Mouse (Mus musculus): ENCODE results near the gene Ak1. TPM values are rescaled to one million over a fixed set of nuclear protein-coding genes. Genes with fewer than 3 reads are reported as not detected.

The Ak1 gene
- total and polyA plus RNA-seq, 2 experiments from 2014 or later: 114 to 119 TPM

GRCm38 (mm10) chr2:32598506-32598905 lies 23.1 kb upstream of the Ak1 start:
- no peaks in the 10 kb centered on the region for H3K27me3 ChIP-seq (ENCODE audit: insufficient read depth, low read length)
- H3K27ac ChIP-seq (ENCODE audit: low read depth, low read length): no peak overlapping the region
- H3K9ac ChIP-seq: no peak overlapping the region
- H3K4me2 ChIP-seq (ENCODE audit: low read depth): no peak overlapping the region
- TF ChIP-seq CTCF (IDR thresholded peaks at IDR 0.05; ENCODE audit: low read depth): no peak
- no peak for ATAC-seq
- no peak overlapping the region for H3K4me3 ChIP-seq (ENCODE audit: low read depth, low read length)
- peaks cover 20% of the 10 kb centered on the region for H3K36me3 ChIP-seq (ENCODE audit: insufficient read depth)
- H3K9me3 ChIP-seq (ENCODE audit: low read length): no peaks in the 10 kb centered on the region
- H3K4me1 ChIP-seq (ENCODE audit: insufficient read depth): peaks cover 4% of the 10 kb centered on the region; the same call in 1 of the 2 replicates
- WGBS: 72% methylated on average over 8 of the region's 8 CpGs
- DNase-seq: no peak

DNA sequence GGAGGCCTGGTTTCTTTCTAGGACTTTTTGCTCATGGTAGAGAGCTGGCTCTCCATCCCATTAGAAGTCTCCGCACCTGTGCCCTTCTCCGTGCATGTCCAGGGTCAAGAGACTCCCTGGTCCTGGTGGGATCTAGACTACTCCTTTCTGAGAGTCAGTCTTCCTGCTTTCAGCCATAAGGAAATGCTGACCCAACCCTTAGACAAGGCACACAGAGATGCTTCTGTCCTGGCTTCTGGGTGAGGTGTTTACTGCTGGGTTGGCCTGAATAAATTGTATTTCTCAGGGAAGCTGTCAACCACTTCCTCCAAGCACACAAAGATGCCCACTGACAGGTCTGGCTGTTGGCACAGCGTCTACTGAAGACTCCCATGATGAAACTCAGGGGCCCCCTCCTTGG lies 22.1 kb upstream of the Ak1 start, which contains the start of gene St6galnac6:
TSS of gene St6galnac6 (plus strand) at position 301 of the 400 bp plus-strand sequence.
- 89% methylated on average over 3 of the region's 3 CpGs for WGBS
- TF ChIP-seq CTCF (IDR thresholded peaks at IDR 0.05; ENCODE audit: low read depth): no peak

GRCm38 (mm10) chr2:32601417-32602065 lies 20.0 kb upstream of the Ak1 start:
- H3K36me3 ChIP-seq (ENCODE audit: insufficient read depth): peaks cover 5% of the 10 kb centered on the region; the same call in 1 of the 2 replicates
- DNase-seq (no peak), ATAC-seq (no peak)
- H3K9ac ChIP-seq: no peak overlapping the region
- H3K4me2 ChIP-seq (ENCODE audit: low read depth): no peak overlapping the region
- WGBS: 44% methylated on average over 8 of the region's 8 CpGs
- peak; percentile 41 for TF ChIP-seq CTCF (IDR thresholded peaks at IDR 0.05; ENCODE audit: low read depth)
- no peak overlapping the region for H3K27ac ChIP-seq (ENCODE audit: low read depth, low read length)
- H3K4me3 ChIP-seq (ENCODE audit: low read depth, low read length): no peak overlapping the region
- H3K27me3 ChIP-seq (ENCODE audit: insufficient read depth, low read length): no peaks in the 10 kb centered on the region
- H3K4me1 ChIP-seq (ENCODE audit: insufficient read depth): peaks cover 4% of the 10 kb centered on the region; the same call in 1 of the 2 replicates
- H3K9me3 ChIP-seq (ENCODE audit: low read length): no peaks in the 10 kb centered on the region

More for the DNA sequence above, 22.1 kb upstream of the Ak1 start, which contains the start of gene St6galnac6:
- H3K9me3 ChIP-seq (ENCODE audit: low read length): no peaks in the 10 kb centered on the region
- H3K27ac ChIP-seq (ENCODE audit: low read depth, low read length): no peak within 1 kb of the TSS
- ATAC-seq: no peak
- no peaks in the 10 kb centered on the region for H3K27me3 ChIP-seq (ENCODE audit: insufficient read depth, low read length)
- no peak within 1 kb of the TSS for H3K9ac ChIP-seq
- peaks cover 14% of the 10 kb centered on the region for H3K36me3 ChIP-seq (ENCODE audit: insufficient read depth)
- H3K4me1 ChIP-seq (ENCODE audit: insufficient read depth): peaks cover 4% of the 10 kb centered on the region; the same call in 1 of the 2 replicates
- no peak within 1 kb of the TSS for H3K4me3 ChIP-seq (ENCODE audit: low read depth, low read length)
- DNase-seq: no peak
- H3K4me2 ChIP-seq (ENCODE audit: low read depth): no peak within 1 kb of the TSS

DNA sequence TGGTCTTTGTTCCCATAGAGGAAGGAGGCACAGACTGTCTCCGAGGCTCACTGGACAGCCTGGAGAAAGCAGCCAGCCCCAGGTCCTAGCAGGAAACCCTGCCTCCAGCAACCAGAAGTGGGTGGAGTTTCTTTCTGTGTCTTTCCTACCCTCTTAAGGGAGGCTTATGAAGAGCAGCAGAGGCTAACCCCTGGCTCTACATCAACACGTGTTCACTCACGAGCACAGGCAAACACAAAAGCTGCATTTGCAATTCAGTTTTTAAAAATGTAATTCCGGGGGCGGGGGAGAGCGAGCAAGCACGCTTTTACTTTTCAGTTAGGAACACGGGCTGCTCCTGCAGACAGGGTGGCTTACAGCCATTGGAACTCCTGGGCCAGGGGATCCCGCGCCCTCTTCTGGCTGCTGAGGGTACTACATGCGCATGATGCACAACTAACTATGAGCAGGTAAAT lies 18.9 kb upstream of the Ak1 start:
- Histone ChIP-seq H3K27me3 (ENCODE audit: insufficient read depth, low read length) (no peaks in the 10 kb centered on the region), H3K27ac (ENCODE audit: low read depth, low read length) (no peak overlapping the region), H3K9me3 (ENCODE audit: low read length) (no peaks in the 10 kb centered on the region), H3K9ac (no peak overlapping the region), H3K4me3 (ENCODE audit: low read depth, low read length) (peak overlapping the region; percentile 19; the same call in 1 of the 2 replicates), H3K4me2 (ENCODE audit: low read depth) (peak overlapping the region; percentile 38), H3K36me3 (ENCODE audit: insufficient read depth) (0 out of 2 replicates have a peak, but pooled peaks cover 4% of the 10 kb centered on the region), H3K4me1 (ENCODE audit: insufficient read depth) (peaks cover 4% of the 10 kb centered on the region; the same call in 1 of the 2 replicates)
- WGBS: under 1% methylated on average over 11 of the region's 11 CpGs
- peak; percentile 93 for TF ChIP-seq CTCF (IDR thresholded peaks at IDR 0.05; ENCODE audit: low read depth)
- DNase-seq (peak; percentile 87), ATAC-seq (peak; percentile 56)

- Histone ChIP-seq H3K36me3 (ENCODE audit: insufficient read depth) (no peaks in the 10 kb centered on the region), H3K4me3 (ENCODE audit: low read depth, low read length) (no peak overlapping the region), H3K27ac (ENCODE audit: low read depth, low read length) (no peak overlapping the region), H3K9ac (no peak overlapping the region), H3K4me2 (ENCODE audit: low read depth) (no peak overlapping the region), H3K9me3 (ENCODE audit: low read length) (no peaks in the 10 kb centered on the region), H3K4me1 (ENCODE audit: insufficient read depth) (peaks cover 15% of the 10 kb centered on the region), H3K27me3 (ENCODE audit: insufficient read depth, low read length) (no peaks in the 10 kb centered on the region)
- DNase-seq (no peak), ATAC-seq (no peak)
- WGBS: 46% methylated on average over 10 of the region's 10 CpGs
- TF ChIP-seq CTCF (IDR thresholded peaks at IDR 0.05; ENCODE audit: low read depth): no peak
These were observed 16.9 kb upstream of the Ak1 start for GRCm38 (mm10) chr2:32604631-32605030.

DNA sequence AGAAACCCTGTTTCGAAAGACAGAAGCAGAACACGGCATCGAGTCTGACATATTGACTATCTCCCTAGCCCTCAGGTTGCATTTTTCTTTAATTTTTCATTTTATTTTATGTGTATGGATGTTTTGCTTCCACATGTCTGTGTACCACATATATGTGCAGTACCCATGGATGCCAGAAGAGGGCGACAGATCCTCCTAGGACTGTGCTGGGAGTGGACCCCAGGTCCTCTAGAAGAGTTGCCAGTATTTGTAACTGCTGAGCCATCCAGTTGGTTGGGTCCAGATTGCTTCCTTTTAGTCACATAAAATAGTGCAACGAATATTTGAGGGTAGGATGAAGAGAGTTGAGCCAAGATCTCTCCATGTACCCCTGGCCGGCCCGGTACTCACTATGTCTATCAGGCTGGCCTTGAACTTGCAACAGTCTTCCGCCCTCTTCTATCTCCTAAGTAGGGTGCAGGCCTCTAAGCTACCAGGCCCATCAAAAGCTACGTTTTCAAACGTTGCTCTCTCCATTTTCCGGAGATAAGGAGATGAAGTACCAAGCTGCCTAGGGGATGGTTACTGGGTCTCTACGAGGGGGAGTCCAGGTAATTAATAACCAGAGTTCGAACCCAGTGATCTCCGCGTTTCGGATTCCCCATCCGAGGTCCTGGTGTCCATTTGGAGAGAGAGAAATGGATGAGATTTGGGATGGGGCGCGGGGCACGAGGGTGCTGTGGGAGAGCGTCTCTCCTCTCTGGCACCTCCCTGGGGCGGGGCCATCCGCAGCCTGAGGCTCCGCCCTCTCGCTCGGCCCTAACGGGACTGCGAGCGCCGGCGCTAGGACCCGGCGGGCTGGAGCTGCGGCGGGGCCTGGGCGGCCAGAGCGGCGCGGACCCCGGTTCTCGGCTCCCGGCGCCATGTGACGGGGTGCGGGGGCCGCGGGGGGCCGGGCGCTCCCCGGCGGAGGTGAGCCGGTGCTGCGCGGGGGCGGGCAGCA lies 15.1 kb upstream of the Ak1 start:
- H3K4me1 ChIP-seq (ENCODE audit: insufficient read depth): peaks cover 15% of the 10 kb centered on the region
- no peaks in the 10 kb centered on the region for H3K9me3 ChIP-seq (ENCODE audit: low read length)
- peak overlapping the region; percentile 76 for H3K9ac ChIP-seq
- H3K4me2 ChIP-seq (ENCODE audit: low read depth): peak overlapping the region; percentile 88
- H3K27ac ChIP-seq (ENCODE audit: low read depth, low read length): no peak overlapping the region
- WGBS: 18% methylated on average over 45 of the region's 55 CpGs
- TF ChIP-seq CTCF (IDR thresholded peaks at IDR 0.05; ENCODE audit: low read depth): peak; percentile 68
- no peaks in the 10 kb centered on the region for H3K36me3 ChIP-seq (ENCODE audit: insufficient read depth)
- peak overlapping the region; percentile 69 for H3K4me3 ChIP-seq (ENCODE audit: low read depth, low read length)
- DNase-seq (peak; percentile 83), ATAC-seq (peak; percentile 87)
- no peaks in the 10 kb centered on the region for H3K27me3 ChIP-seq (ENCODE audit: insufficient read depth, low read length)
